Mouse (Mus musculus): ENCODE measurements around the gene Gm10778.
"Not testable (repeated sequence)": the region's sequence is repeated elsewhere in the genome, so short reads cannot be mapped to it uniquely, and the experiment has no call there.

Gm10778 gene

GRCm38 (mm10) chr10:81656174-81656573 is 7.3 kb downstream of the Gm10778 start:
- in situ Hi-C loops (cut with MboI; ENCODE audit: low pct_unique_long_range_greater_than_20kb in 1 of 2, low sequenced_read_pairs in 2 of 2, unreplicated experiment in 1 of 2): no loop called here

GRCm38 (mm10) chr10:81687114-81687513 is 38.3 kb downstream of the Gm10778 start:
- in situ Hi-C loops (cut with MboI; ENCODE audit: low pct_unique_long_range_greater_than_20kb in 1 of 2, low sequenced_read_pairs in 2 of 2, unreplicated experiment in 1 of 2): not testable (repeated sequence)

- in situ Hi-C loops (cut with MboI; ENCODE audit: low pct_unique_long_range_greater_than_20kb in 1 of 2, low sequenced_read_pairs in 2 of 2, unreplicated experiment in 1 of 2): not testable (repeated sequence)
Observed at GRCm38 (mm10) chr10:81704531-81705301, 55.9 kb downstream of the Gm10778 start, which contains the start of gene Zfp433. TSS of gene Zfp433 (plus strand) at chr10:81704825.
